Mouse (Mus musculus) adrenal gland, postnatal 25 days (tissue): ENCODE measurements at regions not wholly inside any gene's neighbourhood (a gene's known extent, or its start where the extent isn't known, plus 50 kb on each side); places are given as distances from the start of the nearest gene placed in this dataset.
"Not testable (repeated sequence)": the region's sequence is repeated elsewhere in the genome, so short reads cannot be mapped to it uniquely, and the experiment has no call there.

Experiments used
- DNase-seq: peaks from one replicate; pipeline ENCODE4 v3.0.0; 2021; ENCODE audit warnings: mixed read lengths

DNA sequence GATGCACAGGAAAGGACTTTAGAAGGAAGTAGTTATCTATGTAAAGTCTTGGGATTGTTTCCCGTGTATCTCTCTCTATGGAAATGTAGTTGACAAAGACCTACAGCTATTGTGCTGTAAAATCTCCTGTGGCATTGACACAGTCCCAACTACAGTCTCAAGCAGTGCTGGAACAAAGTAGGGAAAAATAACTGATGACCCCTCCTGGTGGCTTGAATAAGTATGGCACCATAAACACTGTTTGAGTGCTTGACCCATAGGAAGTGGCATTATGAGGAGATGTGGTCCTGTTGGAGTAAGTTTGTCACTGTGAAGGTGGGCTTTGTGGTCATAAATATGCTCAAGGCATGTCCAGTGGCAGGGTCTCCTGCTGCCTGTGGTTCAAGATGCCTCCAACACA, 928.4 kb upstream of the Mms22l start:
- no peak for DNase-seq

DNA sequence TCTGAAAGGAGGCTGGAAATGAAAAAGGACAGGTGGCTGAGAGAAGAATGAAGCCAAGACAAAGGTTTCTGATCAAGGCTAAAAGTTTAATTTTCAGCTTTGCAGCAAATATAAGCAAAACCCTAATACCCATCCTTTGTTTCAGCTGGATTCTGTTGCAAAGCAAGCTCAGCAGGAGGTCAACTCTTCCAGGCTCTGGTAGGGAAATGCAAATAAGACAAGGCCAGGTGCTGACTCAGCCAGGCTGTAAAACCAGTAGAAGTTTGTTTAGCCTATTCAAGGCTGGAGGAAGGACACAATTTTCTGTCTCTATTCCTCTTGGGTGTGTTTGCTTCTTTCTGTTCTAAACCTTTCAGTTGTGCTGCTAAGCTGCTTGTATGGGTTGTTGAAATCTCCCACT, 923.2 kb upstream of the Mms22l start:
- no peak for DNase-seq

DNA sequence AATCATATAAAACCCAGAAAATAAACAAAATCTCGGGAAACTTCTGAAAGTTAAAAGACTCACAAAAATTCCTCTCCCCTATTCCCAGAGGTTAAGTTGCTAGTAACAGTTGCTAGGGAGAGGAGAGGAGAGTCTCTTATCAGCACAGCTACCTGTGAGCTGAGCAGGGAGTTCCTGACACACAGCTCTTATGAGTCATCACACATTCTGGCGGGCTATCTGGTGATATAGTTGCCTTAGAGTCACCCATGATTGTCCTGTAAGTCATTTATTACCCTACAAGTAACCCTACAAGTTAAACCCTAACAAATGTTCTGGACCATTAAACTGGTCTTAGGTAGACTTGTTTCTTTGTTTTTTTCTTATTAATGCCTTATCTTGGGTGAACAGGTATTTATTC, 908.8 kb upstream of the Mms22l start:
- DNase-seq, result no peak

DNA sequence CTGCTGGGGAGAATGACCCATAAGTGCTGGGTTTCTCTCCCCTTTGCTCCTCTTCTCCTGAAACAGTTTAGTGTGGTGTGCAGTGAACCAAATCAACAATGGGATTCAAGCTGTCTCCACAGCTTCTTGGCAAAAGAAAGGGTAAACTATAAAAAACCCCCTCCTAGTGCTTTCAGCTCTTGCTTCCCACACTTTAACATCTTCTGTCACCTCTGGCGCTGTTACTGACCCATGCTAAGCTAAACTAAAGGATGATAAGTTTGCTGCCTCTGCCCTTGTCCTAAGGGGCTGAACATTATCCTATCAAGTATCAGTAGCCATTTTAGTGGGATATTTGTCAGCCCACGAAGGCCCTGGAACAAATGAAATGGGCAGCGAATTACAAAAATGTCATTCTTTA, 905.4 kb upstream of the Mms22l start:
- no peak for DNase-seq

DNA sequence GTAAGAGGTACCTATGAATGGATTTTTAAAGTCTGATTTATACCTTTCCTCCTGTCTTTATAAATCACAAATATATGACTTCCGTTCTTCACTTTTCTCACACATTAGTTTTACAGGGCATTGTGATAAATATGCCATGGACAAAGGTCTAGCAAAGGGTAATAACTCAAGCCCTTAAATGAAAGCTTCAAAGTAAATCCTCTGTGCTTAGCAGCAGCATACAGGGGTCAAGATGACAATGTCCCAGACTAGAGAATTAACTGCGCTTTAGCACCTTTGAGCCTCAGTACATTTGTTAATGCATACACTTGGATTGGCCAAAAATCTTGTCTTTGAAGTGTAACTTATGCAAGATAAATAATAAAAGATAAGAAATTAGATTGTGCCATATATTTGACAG, 904.7 kb upstream of the Mms22l start:
- DNase-seq, result no peak

DNA sequence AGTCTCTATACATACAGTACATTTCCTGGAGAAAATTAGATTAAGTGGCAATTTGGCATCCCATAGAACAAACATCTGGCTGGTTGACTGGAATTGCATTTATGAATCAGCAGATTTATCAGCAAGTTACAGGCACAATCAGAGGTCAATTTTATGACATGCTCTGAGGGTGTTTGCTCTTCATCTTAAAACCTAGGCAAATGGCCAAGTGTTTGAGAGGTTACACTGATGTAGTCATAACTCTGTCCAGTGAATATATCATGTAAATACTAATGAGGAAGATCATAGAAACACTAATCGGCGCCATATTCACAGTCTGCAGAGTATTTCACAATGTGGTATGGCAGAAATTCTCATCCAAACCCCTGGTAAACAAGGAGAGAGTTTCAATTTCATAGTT, 896.2 kb upstream of the Mms22l start:
- DNase-seq, result no peak

DNA sequence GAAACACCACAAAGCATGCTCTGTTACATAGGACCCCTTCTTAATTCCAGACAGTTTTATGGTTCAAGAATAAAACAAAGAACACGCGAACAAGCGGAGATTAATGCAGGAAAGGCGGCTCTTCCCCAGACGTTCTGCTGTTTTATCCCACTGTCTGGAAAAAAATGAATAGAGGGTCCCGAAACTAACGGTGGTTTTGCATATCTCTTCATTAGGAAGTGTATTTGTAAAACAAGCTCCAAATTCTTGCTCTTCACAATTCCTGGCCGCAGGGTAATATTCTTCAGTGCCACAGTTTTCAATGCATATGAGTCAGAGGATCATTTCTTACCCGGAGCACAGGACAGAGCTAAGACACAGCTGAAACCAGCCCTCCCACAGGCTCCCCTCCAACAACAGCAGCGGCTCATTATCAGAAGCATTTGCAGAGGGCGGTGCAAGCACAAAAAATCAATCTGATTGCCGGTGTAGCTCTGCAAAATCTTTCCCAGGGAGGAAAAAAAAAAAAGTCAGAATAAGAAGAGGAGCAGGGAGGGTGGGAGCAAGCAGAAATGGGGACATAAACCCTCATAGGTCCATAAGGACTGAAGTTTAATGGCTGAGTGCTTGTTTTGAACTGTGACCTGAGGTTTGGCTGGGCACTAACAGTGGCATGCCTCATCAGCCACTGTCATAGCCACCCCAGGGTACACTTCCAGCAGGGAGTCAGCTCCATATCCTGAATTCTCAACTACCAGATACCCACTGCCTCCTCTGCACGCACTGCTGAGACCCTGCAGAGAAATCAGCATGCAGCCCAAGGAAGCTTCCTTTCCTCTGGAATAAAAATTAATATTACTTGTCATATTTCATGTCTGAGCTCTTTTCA, 894.6 kb upstream of the Mms22l start:
- DNase-seq, result no peak

DNA sequence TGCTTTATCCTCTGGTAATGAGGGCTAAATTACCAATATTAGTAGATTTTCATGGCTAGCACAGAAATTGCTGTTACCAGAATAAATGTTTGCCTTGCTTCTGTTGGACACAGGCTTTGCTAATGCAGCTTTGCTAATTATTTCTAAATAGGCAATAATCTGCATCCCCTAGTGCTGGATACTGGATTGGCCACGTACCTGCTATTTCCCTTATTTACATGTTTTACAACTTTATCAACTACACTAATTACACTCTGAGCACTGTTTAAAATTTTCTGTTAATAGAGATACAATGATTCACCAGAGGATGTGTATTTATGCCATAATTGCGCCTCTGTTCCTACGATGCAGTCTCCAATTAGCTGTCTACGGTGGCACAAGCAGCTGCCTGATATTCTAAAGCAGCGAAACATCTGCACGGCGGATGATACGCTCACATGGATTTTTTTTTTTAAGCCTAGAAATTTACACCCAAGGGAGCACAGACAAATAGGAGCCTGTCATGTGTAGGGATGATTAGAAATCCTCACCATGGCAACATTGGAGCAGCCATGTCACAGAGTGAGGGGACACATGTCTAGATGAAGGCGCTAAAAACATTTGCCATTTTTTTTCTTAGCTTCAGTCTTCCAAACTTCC, 893.8 kb upstream of the Mms22l start:
- no peak for DNase-seq

DNA sequence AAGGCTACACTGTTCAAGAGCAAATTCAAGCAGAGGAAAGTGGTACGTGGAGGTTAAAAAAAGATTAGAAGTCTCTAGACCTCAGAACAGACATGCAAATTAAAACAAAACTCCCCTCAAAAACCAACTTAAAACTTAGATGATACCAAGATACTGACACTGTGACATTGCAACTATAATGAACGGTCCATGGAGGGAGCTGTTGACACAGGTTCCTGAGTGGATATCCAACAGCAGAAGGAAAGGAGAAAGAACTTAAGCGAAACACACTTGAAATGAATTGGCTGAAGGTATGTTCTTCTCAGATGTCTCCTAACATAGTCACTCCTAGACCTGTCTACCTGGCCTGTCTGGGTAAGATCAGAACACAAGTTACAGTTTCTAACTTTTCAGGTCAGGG, 888.9 kb upstream of the Mms22l start:
- no peak for DNase-seq

DNA sequence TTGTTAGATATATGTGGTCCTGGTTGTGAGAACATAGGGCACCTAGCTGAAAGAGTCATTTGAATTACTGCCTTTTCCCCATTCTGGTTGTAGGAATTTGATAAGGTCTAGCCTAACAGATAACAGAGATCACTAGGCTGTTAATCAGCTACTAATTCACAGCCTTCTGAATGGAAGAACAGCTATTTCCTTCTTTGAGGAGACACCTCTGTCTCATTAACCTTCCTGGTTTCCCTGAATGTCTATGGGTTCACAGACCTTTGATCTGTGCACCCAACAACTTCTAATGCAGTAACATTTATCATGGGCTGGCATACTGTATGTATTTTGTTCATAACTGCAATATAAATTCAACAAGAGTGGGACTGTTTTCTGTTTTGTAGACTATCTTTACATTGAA, 875.0 kb upstream of the Mms22l start:
- DNase-seq, result no peak

DNA sequence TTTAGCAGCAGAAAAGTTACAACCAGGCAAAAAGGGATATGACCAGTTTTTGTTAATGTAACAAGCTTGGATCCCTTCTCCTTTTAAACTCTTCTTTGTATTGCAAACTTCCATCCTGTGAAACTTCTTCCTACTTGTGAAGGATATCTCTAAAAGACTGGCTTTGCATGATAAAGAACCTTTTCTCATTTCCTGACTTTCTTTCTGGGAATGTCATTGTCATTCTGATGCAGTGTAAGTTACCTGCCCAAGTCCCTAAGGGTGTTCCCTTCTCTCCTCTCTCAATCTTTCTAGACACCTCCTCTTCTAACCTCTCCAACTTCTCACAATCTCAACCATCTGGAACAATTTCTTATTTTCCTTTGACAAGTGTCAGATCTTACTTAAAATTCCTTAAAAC, 874.0 kb upstream of the Mms22l start:
- DNase-seq, result no peak

DNA sequence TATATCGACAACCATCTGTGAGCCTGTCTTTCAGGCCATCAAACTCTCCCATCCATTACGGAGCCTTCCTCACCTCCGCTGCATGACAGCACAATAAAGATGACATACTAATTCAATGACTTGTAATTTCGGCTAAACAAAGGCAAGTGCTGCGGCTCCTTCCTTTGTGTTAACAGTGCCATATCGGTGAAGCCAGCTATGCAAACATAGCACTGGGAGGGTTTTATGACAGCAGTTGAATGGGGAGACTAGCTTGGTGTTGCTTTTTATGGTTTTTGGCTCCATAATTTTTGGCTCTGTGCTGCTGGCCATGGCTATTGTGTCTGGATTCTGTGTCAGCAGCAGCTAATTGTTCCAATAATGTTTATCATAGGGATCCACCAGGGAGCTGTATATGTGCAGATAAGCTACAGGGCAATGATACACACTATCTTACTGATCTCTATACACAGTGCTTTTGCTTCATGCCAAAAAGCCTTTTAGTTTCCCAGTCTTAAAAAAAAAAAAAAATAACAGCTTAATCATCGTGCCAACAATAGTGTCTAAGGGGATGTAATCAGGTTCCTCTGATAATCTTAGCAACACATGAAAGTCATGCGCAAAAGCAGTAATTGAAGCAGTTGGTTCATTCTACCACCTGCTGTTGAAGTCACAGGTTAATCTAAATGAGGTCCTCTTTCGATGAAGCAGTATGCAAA, 859.9 kb upstream of the Mms22l start:
- no peak for DNase-seq

DNA sequence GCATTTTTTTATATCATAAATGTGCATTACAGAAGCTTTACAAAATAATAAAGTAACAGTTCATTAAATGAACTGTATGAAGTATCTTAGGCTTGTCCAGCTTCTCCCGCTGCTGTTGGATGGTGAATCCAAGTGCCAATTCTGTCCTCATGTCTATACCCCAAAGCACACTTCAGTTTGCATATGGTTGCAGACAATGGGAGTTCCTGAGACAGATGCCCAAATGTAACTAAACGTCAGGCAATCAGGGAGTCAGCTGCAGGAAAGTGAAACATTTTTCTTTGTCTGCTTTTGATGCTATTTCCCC, 859.4 kb upstream of the Mms22l start:
- DNase-seq, result no peak

DNA sequence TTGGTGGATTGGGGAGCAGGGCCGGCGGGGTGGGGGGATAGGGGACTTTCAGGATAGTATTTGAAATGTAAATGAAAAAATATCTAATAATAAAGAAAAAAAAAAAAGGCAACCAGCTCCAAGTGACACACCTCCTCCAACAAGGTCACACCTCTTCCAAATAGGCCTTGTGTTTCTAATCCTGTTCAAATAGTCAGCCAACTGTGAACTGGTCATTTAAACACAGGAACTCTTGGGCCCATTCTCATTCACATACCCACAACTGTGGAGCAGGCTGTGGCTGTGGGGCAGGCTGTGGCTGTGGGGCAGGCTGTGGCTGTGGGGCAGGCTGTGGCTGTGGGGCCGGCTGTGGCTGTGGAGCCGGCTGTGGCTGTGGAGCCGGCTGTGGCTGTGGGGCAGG, 839.6 kb upstream of the Mms22l start:
- DNase-seq, result not testable (repeated sequence)

DNA sequence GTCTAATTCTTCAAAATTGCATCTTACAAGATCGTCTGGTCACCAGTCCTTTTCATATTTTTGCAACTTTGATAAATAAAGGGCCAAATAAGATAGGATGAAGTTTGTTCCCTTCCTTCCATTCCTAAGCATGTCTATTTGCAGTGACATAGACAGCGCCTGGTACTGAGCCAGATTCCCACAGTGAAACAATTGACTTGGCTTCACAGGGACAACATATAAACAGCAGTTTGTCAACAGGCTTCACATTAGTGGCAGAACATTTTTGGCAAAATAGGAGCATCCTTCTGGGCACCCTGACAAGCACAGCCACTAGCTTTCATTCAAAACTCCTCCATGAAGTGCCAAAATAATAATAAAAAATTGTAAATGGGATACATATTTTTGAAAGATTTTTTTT, 827.4 kb upstream of the Mms22l start:
- DNase-seq, result no peak

DNA sequence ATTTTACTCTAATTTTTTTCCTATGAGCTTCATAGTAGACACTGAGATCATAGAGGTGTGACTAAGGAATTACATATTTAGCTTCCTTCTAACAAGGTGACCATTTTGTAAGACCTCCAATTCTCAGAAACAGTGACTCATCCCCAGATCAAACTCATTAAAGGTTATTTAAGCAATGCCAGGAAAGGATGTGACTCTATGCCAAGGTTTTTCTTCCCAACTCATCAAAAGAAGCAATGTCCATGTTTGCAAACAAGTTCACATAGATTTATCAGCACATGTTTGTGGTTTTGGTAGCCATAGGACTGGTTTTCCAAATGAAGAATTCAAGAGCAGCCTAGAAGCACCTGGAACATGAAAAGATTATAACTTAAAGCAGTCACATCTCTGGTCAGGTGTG, 792.6 kb upstream of the Mms22l start:
- DNase-seq, result no peak

DNA sequence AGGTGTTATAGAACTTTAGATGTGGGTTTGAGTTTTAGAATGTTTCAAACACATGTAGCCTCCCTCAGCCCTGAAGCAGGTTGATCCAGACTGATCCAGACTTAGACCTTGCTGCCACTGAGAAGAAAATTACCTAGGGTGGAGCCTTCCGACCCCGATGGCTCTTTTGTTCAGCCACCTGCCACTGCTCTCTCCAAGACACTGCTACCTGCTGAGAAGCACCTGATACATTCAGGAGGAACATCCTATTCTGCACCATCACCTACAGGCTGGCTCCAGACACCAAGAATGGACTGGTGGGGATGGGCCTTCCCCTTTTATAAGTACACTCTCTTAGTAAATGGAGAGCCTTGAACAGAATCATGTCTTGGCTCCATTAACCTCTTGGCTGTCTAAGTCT, 785.5 kb upstream of the Mms22l start:
- DNase-seq, result no peak

DNA sequence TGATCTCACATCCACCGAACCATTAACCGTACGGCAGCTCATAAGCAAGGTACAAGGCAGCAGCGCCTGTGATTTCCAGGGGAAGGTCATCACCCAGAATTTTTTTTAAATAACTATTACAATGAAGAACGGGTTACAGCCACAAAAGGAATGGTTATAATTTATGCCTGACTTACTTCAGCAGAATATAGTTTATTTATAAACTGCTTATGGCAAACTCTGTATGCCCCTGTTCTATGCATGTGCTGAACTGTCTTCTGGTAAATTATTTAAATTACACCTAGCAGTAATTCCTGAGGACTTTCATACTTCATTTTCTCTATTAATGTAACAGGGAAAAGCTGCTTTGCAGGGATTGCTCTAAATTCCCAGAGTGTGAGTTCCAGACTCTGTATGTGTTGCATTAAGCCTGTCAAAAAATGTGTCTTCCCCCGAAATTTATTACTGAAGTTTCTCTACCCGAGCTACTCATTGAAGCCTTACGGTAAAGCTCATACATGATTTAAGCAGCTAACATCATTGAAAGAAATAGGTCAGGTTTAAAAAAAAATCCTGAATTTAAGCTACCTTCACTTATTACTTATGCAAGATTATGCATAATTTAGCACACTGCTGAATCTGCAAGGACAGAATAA, 782.4 kb upstream of the Mms22l start:
- no peak for DNase-seq

DNA sequence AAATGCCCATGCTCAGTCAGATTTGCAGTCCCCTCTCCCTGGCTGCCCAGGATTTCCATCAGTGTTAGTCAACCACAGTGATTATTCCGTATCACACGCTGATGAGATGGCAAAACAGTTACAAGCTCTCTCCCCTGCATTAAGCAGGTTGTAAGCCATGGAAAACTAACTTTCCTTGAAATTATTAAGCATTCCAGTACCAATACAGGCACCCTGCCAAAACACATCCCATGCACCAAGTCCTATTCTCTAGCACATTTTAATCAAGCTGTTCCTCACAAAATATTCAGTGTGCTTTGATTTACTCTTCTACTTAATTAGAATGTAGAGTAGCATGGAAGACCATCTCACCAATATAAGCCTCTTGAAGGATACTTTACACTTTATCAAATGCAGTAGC, 768.4 kb upstream of the Mms22l start:
- no peak for DNase-seq

DNA sequence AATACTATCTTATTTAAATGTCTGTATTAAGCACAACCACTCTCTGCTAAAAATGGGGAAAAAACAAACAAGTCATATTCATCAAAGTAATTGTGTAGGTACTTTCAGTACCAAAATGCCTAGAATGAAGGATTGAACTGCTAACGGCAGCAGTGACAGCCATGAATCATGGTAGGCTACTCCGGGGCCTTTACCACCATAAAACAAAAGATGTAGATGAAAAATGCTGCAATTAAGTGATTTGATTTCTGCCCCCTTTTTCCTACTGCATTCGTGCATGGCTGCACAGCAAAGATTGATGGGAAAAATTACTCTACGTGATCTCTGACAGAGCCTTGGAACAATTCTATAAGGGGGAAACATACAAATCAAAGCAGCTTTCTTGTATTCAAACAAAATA, 763.8 kb upstream of the Mms22l start:
- DNase-seq, result no peak

DNA sequence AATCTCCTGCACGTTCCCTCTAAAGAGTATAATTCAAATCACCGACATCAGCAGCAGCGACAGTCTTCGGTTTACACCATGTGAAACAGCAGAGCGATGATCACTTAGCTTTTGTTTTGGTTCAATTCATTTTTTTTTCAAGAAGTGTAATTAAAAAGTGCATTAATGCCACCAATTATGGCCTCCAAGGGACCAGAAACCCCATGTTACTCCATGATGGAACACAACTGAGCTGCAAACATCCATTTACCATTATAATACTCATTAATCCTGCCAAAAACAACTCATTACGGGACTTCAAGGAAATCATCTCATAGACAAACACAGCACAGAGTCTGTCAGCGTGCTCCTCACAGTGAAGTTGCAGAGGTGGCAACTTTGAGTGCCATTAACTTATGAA, 752.2 kb upstream of the Mms22l start:
- no peak for DNase-seq

DNA sequence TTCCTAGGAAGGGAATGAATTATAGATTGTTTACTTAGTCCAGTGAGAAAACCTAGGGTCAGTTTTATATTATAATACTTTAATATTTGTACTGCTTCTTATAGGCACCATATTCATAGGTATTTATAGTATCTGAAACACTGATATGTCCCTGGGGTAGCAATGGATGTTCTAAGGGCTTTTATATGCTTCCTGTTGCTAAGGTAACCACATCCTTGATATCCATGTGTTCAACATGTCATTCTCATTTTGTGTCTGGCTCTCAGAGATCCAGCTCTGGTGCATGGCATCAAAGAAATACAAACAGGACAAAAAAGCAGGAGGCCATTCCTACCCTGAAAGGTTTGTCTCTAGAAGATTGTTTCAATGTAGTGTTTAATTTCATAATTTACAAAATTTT, 738.2 kb upstream of the Mms22l start:
- no peak for DNase-seq
